Mouse (Mus musculus): Measurements from ENCODE around the gene Styxl1.

DNA sequence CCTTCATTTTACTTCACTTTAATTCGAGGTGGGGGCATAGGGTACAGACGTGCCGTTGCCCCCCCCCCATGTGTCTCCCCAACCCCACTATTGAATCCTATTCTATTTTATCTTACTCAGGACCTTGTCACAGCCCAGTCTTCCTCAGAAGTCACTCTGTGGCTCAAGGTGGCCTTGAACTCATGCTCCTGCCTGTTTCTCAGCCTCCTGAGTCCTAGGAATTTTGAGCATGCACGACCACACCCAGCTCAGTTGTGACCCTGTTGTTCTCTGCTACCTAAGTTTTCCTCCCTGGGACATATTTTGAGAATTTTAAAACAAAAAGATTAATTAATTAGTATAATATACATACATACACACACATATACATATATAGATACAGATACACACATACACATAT, 25.5 kb upstream of the Styxl1 start:
- TF ChIP-seq SIN3A (IDR thresholded peaks at IDR 0.05; ENCODE audit: low read length): no peak
- TF ChIP-seq GATA1 (IDR thresholded peaks at IDR 0.05; ENCODE audit: low read depth, low read length): no peak

Data from MEL (cell line).